ENCODE assay signal across 10 mouse cellular contexts in the genomic region with DNA sequence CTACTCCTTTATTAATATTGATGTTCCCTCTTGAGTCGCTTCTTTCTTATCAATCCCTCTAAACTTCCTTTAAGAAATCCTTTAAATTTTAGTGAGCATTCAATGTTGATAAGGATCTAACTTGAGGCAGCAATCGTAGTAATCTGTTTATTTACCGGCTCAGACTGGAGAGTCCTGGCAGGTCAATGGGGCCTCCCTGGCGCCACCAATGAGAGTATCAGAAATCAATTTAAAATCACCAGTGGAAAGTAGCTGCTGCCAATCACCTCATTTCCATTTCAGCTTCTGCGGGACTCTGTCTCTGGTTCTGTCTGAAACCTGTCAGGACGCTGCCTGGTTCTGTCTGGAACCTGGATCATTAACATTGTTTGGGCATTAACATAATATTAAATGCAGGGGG. TPM values are rescaled to one million over a fixed set of nuclear protein-coding genes. Genes with fewer than 3 reads are reported as not detected.
A peak's percentile ranks its signal among the peaks of the same experiment; 100 is the strongest.
DNase-seq lines count a peak whose midpoint lies in the region; ATAC-seq and TF ChIP-seq lines count a peak whose summit lies in the region.
"Had no signal": no experiment of that assay in that cellular context is flagged by ENCODE, and none has a peak within 500 bp of the region (broad histone marks: within the 10 kb centered on the region; RNA-seq: fewer than 3 reads in every experiment).

No protein-coding gene starts in this region.

- peak overlapping the region; percentile 63; the same call in 1 of the 2 replicates for H3K4me2 ChIP-seq in forebrain, embryonic 11.5 days (ENCODE audit: low read depth, low read length, severe bottlenecking)
- no peak overlapping the region; the same call in 1 of the 2 replicates for H3K4me2 ChIP-seq in forebrain, embryonic 14.5 days (ENCODE audit: low read length)
- H3K4me2 ChIP-seq in hindbrain, embryonic 15.5 days: peak overlapping the region; percentile 67
- peak overlapping the region; percentile 83 for H3K4me2 ChIP-seq in liver, embryonic 11.5 days

- peak overlapping the region; percentile 27; the same call in 1 of the 2 replicates for H3K4me3 ChIP-seq in forebrain, embryonic 11.5 days (ENCODE audit: low read depth, low read length)
- no peak overlapping the region for H3K4me3 ChIP-seq in forebrain, embryonic 14.5 days (ENCODE audit: low read depth, low read length)
- H3K4me3 ChIP-seq in bone marrow, adult 2 months (replicated peaks; ENCODE audit: control insufficient read depth, low read depth, low read length): peak overlapping the region; percentile 65
- peak overlapping the region; percentile 38; the same call in 1 of the 2 replicates for H3K4me3 ChIP-seq in hindbrain, embryonic 15.5 days
- peak overlapping the region; percentile 45 for H3K4me3 ChIP-seq in liver, embryonic 11.5 days (ENCODE audit: low read depth, low read length)

- no peaks in the 10 kb centered on the region for H3K27me3 ChIP-seq in forebrain, embryonic 11.5 days (ENCODE audit: control insufficient read depth, insufficient read depth, low read length)
- no peaks in the 10 kb centered on the region for H3K27me3 ChIP-seq in forebrain, embryonic 14.5 days (replicated peaks; ENCODE audit: control insufficient read depth, insufficient read depth, low read length)
- H3K27me3 ChIP-seq in hindbrain, embryonic 15.5 days: peaks cover 3% of the 10 kb centered on the region; the same call in 1 of the 2 replicates
- no peaks in the 10 kb centered on the region for H3K27me3 ChIP-seq in liver, embryonic 11.5 days (replicated peaks; ENCODE audit: control insufficient read depth, insufficient read depth, low read length)

- no peak for TF ChIP-seq CTCF in bone marrow, adult 2 months (IDR thresholded peaks at IDR 0.05; ENCODE audit: control insufficient read depth, insufficient read depth, low read length)

- DNase-seq in forebrain, embryonic 11.5 days (ENCODE audit: low spot score): no peak
- DNase-seq in forebrain, embryonic 14.5 days (ENCODE audit: low spot score): no peak
- DNase-seq in liver, embryonic 11.5 days (ENCODE audit: low spot score): no peak
- no peak for DNase-seq in thymus, adult 18-20 months
- no peak for DNase-seq in adrenal gland, adult 8-10 months
- DNase-seq in thymus, postnatal 10 days (ENCODE audit: low spot score in 2 of 2): no peak
- DNase-seq: right cerebral cortex, postnatal 4 days had no signal

- no peaks in the 10 kb centered on the region for H3K36me3 ChIP-seq in forebrain, embryonic 11.5 days (ENCODE audit: control insufficient read depth, insufficient read depth, low read length)
- H3K36me3 ChIP-seq in forebrain, embryonic 14.5 days (ENCODE audit: control insufficient read depth, insufficient read depth, low read length): no peaks in the 10 kb centered on the region
- no peaks in the 10 kb centered on the region for H3K36me3 ChIP-seq in hindbrain, embryonic 15.5 days
- H3K36me3 ChIP-seq in liver, embryonic 11.5 days (ENCODE audit: control insufficient read depth, insufficient read depth, low read length): no peaks in the 10 kb centered on the region

- 33% methylated on average over 6 of the region's 6 CpGs for WGBS in forebrain, embryonic 11.5 days
- 36% methylated on average over 6 of the region's 6 CpGs for WGBS in forebrain, embryonic 14.5 days
- 1% methylated on average over 6 of the region's 6 CpGs for WGBS in bone marrow, adult 2 months
- 47% methylated on average over 6 of the region's 6 CpGs for whole genome bisulfite sequencing in hindbrain, embryonic 15.5 days
- 11% methylated on average over 6 of the region's 6 CpGs for WGBS in liver, embryonic 11.5 days

- H3K9me3 ChIP-seq in forebrain, embryonic 11.5 days (ENCODE audit: control insufficient read depth, low read length): no peaks in the 10 kb centered on the region
- no peaks in the 10 kb centered on the region for H3K9me3 ChIP-seq in forebrain, embryonic 14.5 days (replicated peaks; ENCODE audit: control insufficient read depth, low read length)
- no peaks in the 10 kb centered on the region for H3K9me3 ChIP-seq in hindbrain, embryonic 15.5 days
- no peaks in the 10 kb centered on the region for H3K9me3 ChIP-seq in liver, embryonic 11.5 days (ENCODE audit: control insufficient read depth, low read length)

- no peak overlapping the region; the same call in 1 of the 2 replicates for H3K9ac ChIP-seq in forebrain, embryonic 11.5 days (ENCODE audit: low read length)
- H3K9ac ChIP-seq in forebrain, embryonic 14.5 days (ENCODE audit: low read length): no peak overlapping the region
- no peak overlapping the region for H3K9ac ChIP-seq in hindbrain, embryonic 15.5 days
- no peak overlapping the region for H3K9ac ChIP-seq in liver, embryonic 11.5 days (ENCODE audit: low read depth, low read length)

- no peak for ATAC-seq in forebrain, embryonic 11.5 days (replicated peaks; ENCODE audit: low FRiP score)
- no peak for ATAC-seq in forebrain, embryonic 14.5 days
- no peak for ATAC-seq in hindbrain, embryonic 15.5 days (ENCODE audit: low FRiP score, low read depth)
- ATAC-seq in liver, embryonic 11.5 days (replicated peaks; ENCODE audit: low FRiP score): no peak

- no peak overlapping the region for H3K27ac ChIP-seq in forebrain, embryonic 11.5 days (ENCODE audit: low read depth, low read length)
- H3K27ac ChIP-seq in forebrain, embryonic 14.5 days (ENCODE audit: low read depth, low read length): no peak overlapping the region
- H3K27ac ChIP-seq in bone marrow, adult 2 months (ENCODE audit: control insufficient read depth, insufficient read depth, low read depth, low read length, poor library complexity): peak overlapping the region; percentile 27; the same call in 1 of the 2 replicates
- no peak overlapping the region for H3K27ac ChIP-seq in hindbrain, embryonic 15.5 days (replicated peaks)
- no peak overlapping the region for H3K27ac ChIP-seq in liver, embryonic 11.5 days (ENCODE audit: low read depth, low read length)

- H3K4me1 ChIP-seq in forebrain, embryonic 11.5 days (replicated peaks; ENCODE audit: control insufficient read depth, insufficient read depth, low read length): no peaks in the 10 kb centered on the region; the same call in 1 of the 2 replicates
- H3K4me1 ChIP-seq in forebrain, embryonic 14.5 days (ENCODE audit: control insufficient read depth, insufficient read depth, low read length): peaks cover 2% of the 10 kb centered on the region; the same call in 1 of the 2 replicates
- peaks cover 4% of the 10 kb centered on the region; the same call in 1 of the 2 replicates for H3K4me1 ChIP-seq in bone marrow, adult 2 months (ENCODE audit: control insufficient read depth, insufficient read depth, low read length)
- H3K4me1 ChIP-seq in hindbrain, embryonic 15.5 days (replicated peaks): peaks cover 16% of the 10 kb centered on the region
- H3K4me1 ChIP-seq in liver, embryonic 11.5 days (replicated peaks; ENCODE audit: control insufficient read depth, insufficient read depth, low read length): no peaks in the 10 kb centered on the region; the same call in 1 of the 2 replicates

- no peak for TF ChIP-seq POLR2A in bone marrow, adult 2 months (IDR thresholded peaks at IDR 0.05; ENCODE audit: borderline replicate concordance, control insufficient read depth, low read depth, low read length)

RNA-seq across cellular contexts. Expression of a gene that starts 1.5 kb away (rescaled TPM):
- polyA plus RNA-seq in forebrain, embryonic 11.5 days (2014; fragmentation: Nextera tagmentation; extraction: Ambion mirVana): 1.2 TPM in 2 replicates
- polyA plus RNA-seq in forebrain, embryonic 14.5 days (2014; fragmentation: Nextera tagmentation; extraction: Ambion mirVana): 1.1 and 1.4 TPM in 2 replicates
- 7.3 and 21.8 TPM in 2 replicates for polyA plus RNA-seq in bone marrow, adult 2 months (2011; ENCODE audit: insufficient read depth, insufficient read length, low replicate concordance, missing spikeins)
- polyA plus RNA-seq in hindbrain, embryonic 15.5 days (2015; fragmentation: Nextera tagmentation; extraction: Ambion mirVana): 0.67 and 1.1 TPM in 2 replicates
- polyA plus RNA-seq in liver, embryonic 11.5 days (2014; fragmentation: Nextera tagmentation; extraction: Ambion mirVana): 3.1 and 4.5 TPM in 2 replicates
- 10 to 100 TPM in 3 of 4 experiments, 1 to 10 TPM in 1; 8.1 to 16.9 (median 14.4) TPM for total RNA-seq in adrenal gland, adult 8-10 months (2022)
- polyA plus RNA-seq: C2C12 had no signal
